Mouse (Mus musculus) hindlimb bud, embryonic 11.5 days (tissue): Measurements from ENCODE around the gene Sag.

Experiments
- DNase-seq: peaks from one replicate; pipeline ENCODE4 v3.0.0-alpha.2; 2012; ENCODE audit warnings: low read depth, low spot score; ENCODE audit errors: extremely low spot score

Gene Sag

DNA sequence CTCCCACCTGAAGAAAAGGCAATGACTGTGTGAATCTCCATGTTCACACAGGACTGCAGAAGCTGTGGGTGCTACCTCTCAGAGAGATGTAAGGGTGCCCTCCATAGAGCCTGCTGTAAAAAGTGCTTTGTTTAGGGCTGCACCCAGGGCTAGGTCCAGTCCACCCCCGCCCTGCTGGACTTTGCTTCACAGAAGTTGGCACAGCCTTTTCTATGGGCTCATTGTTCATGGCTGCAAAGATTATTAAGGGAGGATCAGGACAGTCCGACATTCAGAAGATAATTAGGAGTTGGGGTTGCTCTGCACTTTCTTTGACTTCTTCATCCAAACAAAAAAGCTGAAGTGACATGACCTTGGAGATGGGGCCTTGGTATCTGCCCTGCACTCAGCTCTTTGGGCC is 89.0 kb downstream of the Sag start:
- DNase-seq: no peak

DNA sequence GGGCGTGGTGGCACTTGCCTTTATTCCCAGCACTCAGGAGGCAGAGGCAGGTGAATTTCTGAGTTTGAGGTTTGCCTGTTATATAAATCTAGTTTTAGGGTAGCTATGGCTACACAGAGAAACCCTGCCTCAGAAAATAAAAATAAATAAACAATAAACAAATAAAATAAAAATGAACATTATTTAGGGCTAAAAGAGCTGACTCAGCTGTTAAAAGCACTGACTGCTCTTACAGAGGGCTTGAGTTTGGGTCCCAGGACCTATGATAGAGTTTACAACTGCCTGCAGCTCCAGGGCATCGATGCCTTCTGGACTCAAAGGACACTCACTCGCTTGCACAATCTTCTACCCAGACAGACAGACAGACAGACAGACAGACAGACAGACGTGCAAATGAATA is 89.9 kb downstream of the Sag start:
- DNase-seq: no peak
